Mouse (Mus musculus) G1E (cell line): Measurements from ENCODE around the gene C130026I21Rik.
"Not testable (repeated sequence)": the region's sequence is repeated elsewhere in the genome, so short reads cannot be mapped to it uniquely, and the experiment has no call there.

Source experiments
- CTCF ChIP-seq: IDR thresholded peaks from 2 replicates; pipeline ENCODE4 v1.5.1; 2012; ENCODE audit warnings: low read depth, low read length, inconsistent platforms, mixed read lengths
- GATA1 ChIP-seq: IDR thresholded peaks from 2 replicates; pipeline ENCODE4 v1.6.1; 2012; ENCODE audit warnings: borderline replicate concordance, low read length, inconsistent platforms, mixed read lengths

- TF ChIP-seq CTCF, GATA1: not testable (repeated sequence)
Measured at GRCm38 (mm10) chr1:85112266-85112665, 158.1 kb downstream of the C130026I21Rik start.
